Mouse (Mus musculus): ENCODE data around the gene Tesk2.

Gene Tesk2

DNA sequence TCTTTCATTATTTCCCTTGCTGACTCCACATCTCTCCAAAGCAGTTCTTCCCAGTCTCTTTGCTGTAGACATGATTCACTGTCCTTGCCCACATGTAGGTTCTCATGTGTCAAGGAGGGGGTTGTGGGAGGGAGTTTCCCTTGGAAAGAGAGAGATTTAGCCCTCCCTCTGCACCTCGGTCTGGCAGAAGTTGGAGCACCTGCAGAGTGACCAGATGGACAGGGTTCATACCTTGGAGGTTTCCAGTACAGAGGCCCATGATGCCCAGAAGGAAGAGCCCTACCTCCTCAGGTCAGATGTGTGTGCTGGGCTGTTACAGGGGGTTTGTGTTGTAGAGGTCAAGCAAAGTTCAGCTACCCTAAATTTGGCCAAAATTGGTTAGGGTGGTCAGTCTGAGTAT is 8.2 kb upstream of the Tesk2 start:
- no peak for DNase-seq (ENCODE audit: low read depth, low spot score)

DNA sequence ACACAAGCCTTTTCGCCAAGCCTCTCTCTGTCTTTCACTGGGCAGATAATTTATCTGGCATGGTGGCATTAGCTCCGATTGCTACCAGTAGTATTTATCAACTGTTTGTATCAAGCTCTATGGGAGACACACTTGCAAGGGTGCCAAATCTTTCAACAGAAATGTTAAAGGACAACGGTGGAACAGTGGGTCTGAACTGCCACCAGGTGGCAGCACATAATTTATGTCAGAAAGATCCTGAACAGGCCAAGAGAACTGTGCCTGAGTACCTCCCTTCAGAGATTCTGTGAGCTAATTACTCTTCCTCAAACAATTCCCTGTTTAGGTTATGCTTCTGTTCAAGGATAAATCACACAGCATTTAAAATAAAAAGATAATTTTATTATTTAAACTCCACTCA is 1.4 kb upstream of the Tesk2 start:
- DNase-seq (ENCODE audit: low read depth, low spot score): peak; percentile 92

DNA sequence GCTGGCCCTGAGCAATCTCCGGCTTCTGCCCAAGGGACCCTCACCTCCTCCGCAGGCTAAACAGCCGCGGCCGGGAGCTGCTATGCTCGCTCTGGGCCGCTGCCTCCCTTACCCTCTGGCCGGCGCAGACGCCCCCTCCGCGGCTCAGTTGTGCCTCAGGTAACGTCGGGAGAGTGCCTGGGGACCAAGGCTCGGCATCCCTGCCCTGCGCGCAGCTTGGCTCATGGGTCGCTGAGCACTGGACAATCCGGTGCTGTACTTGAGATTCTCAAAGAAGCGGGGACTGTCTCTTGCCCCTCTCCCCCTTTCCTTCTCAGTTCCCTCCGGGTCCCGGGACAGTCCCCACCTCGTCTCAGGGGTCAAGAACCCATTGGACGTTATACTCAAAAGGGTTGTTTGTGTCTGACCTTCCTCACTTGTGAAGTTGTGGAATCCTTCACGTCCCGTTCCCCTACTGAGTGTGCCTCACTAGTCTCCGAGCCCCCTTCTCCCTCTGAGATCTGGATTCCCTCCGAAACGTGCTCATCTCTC is 415 bp downstream of the Tesk2 start:
- no peak for DNase-seq (ENCODE audit: low read depth, low spot score)

DNA sequence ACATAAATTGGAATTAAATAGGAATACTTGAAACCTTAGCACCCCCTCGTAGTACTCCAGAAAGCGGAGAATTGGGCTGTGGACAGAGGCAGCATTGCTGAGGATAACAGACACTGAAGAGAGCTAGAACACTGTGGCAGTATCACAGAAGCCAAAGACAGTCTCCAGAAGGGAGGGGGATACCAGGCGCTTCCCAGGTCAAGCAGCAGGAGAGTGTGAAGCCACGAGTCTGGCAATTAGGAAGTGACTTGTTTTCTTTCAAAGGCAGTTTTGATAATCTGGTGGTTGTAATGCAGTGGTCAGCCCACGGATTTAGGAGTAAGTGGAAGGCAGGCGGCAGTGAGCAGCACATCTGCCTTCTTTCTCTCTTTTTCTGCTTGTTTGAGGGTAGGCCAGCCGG is 1.5 kb downstream of the Tesk2 start:
- peak; percentile 51 for DNase-seq (ENCODE audit: low read depth, low spot score)

DNA sequence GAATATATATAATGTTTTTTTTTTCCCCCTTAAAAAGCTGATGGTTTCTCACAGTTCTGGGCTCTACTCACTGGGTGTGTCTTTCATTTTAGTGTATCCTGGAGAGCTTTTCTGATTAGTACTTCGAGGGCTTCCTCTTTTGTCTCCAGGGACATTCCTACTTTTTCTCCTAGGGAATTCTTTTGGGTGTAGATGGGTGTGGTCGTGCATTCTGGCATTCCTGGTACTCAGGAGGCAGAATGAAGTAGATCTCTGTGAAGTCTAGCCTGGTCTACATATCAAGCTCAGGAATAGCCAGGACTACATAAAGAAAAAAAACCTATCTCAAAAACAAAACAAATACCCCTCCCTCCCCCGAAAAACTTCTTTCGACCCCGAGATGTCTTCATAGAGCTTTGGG is 4.7 kb downstream of the Tesk2 start:
- peak; percentile 93 for DNase-seq (ENCODE audit: low read depth, low spot score)

DNA sequence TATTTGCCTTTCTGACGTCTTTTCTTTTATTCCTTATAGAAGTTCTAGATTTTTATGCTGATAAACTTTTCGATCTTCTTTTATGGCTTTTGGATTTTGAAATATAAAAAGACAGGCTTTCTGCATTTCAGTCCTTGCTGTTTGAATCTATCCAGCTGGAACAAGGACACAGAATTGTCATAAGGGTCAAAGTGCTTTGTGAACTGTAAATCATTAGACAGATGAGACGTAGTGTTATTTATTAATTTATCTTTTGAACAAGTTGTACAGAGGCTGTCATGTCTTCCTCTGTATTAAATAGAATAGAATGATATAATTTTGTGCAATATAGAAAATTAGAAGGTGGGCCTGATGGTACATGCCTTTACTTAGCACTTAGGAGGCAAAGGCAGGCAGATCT is 6.7 kb downstream of the Tesk2 start:
- DNase-seq (ENCODE audit: low read depth, low spot score): no peak

DNA sequence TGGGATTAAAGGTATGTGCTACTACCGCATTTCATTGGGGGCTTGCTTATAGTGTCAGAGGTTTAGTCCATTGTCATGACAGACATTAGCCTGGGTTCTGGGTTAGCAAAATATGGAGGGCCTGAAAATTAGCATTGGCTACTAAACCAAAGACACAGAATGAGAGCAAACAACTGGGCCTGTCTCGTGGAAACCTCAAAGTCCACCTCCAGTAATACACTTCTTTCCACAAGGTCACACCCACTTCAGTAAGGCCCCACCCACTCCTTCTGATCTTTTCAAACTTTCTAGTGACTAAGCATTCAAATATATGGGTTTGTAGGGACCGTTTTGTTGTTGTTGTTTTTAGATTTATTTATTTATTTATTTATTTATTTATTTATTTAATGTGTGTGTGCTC is 8.8 kb downstream of the Tesk2 start:
- no peak for DNase-seq (ENCODE audit: low read depth, low spot score)

DNA sequence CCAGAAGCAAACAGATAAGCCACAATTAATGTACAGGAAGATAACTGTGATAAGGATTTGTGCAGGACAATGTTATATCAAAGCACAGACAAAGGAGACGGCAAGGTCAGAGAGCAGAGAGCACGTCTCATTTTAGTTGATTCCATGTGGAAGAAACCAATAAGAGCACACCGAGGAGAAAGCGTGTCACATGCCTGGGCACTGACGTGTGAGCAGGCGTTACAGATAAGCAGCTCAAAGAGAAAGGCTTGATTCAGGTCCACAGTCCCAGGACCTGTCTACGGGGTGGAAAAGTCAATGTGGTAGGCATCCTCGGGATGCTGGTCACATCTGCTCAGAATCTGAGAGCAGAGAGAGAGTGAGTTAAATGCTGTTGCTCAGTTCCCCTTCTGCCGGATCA is 10.3 kb downstream of the Tesk2 start:
- DNase-seq (ENCODE audit: low read depth, low spot score): peak; percentile 47

DNA sequence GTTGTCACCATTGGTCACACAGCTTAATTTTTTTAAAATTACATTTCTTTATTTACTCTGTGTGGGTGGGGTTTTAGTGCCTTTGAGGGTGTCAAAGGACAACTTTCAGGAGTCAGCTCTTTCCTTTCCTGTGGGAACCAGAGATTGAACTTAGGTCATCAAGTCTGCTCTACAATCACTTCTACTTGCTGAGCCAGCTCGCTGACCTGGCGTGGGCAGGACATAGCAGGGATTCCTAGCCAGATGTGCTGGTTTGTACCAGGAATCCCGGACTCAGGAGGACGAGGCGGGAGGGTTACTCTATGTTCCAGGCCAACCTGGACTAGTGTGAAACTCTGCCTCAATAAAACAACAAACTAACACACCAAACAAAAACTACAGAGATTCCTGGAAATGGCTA is 11.6 kb downstream of the Tesk2 start:
- no peak for DNase-seq (ENCODE audit: low read depth, low spot score)

DNA sequence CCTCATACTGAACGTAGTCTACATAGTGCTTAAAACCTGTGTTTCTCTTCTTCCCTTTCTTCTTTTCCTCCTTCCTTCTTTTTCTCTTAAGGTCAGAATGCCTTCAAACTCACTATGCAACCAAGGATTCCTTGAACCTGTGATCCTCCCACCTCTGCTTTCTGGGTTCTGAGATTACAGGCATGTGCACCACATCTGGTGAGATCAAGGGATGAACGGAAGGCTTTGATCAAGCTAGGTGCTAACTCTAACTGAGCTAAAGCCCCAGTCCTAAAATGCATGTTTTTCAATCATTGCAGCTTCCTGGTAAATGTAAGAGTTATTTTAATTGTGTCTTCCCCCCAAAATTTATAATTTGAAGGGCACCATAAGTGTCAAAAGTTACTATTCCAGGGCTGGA is 14.2 kb downstream of the Tesk2 start:
- DNase-seq (ENCODE audit: low read depth, low spot score): no peak

DNA sequence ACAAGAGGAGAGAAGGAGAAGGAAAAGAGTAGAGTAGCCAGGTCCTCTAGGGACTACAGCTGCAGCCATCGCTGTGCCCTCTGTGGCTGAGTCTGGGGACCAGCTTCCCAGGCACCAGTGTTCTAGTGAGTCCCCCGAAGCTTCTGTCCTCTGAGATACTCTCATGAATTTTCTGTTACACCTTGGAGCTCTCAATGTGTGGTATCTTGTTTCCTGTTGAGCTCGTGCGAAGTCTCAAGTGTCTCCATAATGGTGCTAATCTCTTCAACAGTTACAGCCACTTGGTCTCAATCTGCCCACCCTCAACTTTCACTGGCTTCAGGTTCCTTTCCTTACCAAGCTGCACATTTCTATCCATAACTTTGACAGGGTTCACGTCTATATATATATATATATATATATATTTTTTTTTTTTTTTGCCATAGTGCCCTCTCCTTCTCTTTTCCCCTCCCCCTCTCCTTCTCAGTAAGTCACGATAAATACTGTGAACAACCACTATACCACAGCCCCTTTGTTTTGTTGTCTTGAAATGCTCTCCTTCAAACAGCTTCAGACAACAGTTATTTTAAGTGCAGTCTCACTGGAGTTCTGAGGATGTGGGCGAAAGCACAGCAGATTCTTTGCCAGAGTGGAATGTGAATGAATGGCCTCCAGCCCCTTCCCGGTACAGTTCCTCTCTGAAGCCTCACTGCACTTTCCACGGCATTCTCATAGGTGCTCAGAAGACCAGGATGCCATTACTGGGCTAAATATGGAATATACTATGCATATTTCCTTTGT is 18.4 kb downstream of the Tesk2 start:
- DNase-seq (ENCODE audit: low read depth, low spot score): no peak

DNA sequence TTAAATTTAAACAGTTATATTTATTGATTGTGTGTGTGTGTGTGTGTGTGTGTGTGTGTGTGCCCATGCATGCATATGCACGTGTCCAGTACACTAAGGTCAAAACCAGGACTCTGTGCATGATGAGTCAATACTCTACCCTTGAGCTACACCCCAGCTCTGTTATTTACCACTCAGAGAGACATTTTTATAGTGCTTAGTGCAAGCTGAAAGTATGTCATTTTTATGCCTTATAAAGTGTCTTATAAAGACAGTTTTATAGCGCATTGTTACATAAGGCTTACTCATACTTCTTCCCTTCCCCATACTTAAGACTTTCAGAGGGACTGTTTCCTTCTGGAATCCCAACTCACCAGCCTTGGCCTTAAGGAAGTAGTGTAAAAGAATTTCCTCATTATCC is 29.0 kb downstream of the Tesk2 start:
- no peak for DNase-seq (ENCODE audit: low read depth, low spot score)

DNA sequence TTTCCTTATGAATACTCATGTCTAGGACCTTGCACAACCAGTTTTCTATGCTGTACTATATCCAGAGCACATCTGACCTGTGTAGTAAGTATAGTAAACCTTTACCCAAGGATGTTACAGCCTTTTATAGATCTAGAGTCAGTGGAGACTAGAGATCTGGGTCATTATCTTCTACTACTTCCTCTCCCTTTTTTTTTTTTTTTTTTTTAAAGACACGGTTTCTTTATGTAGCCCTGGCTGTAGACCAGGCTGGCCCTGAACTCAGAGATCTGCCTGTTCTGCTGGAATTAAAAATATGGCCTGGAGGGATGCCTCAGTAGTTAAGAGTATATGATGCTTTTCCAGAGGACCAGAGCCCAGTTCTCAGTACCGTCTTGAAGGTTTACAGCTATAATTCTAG is 41.2 kb downstream of the Tesk2 start:
- DNase-seq (ENCODE audit: low read depth, low spot score): no peak

DNA sequence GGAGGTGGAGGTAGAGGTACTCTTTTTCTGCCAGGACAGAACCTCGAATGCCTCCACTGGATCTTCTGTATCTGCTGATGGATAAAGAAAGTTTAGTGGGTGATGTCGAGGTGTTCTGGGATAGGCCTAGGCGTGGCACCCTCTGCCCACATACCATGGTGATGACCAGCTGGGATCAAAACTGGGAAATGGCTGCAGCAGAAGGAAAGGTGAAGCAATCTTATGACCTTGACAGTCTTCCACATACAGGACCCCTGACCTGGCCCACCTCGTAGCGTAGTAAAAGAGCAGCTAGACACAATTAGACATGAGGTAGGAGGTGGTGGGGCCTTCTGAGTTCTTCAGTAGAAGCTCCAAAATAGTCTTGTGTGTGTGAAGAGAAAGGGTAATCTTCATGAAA is 43.3 kb downstream of the Tesk2 start:
- peak; percentile 37 for DNase-seq (ENCODE audit: low read depth, low spot score)

DNA sequence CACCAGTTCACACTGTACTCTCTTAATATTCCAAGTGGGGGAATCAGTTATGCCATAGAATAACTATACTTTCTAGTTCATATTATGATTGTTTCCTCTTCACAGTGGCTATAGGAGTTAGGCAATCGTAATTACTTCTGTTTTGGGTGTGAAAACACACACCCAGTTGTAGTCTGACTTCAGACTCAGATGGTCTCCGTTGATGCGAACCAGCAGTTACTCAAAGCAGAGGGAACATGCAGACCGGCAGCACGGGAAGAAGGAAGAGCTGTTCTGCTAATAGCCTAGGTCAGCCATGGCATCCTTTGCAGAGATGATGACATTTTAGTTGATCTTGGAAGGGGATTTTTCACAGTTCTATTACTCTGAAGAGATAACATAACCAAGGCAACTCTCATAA is 47.8 kb downstream of the Tesk2 start:
- DNase-seq (ENCODE audit: low read depth, low spot score): no peak

DNA sequence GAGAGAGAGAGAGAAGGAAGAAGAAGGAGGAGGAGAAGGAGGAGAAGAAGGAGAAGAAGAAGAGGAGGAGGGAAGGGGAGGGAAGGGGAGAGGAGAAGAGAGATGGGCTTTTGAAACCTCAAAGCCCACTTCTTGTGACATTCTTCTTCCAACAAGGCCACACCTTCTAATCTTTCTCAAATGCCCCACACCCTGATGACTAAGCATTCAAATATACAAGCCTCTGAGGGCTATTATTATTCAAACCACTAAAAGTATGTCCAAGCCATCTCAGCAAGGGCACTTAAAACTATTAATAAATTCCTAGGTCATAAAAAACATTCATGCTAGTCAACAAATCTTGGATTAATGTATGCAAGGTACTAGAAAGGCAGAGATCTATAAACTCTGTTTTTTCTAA is 48.3 kb downstream of the Tesk2 start:
- no peak for DNase-seq (ENCODE audit: low read depth, low spot score)

DNA sequence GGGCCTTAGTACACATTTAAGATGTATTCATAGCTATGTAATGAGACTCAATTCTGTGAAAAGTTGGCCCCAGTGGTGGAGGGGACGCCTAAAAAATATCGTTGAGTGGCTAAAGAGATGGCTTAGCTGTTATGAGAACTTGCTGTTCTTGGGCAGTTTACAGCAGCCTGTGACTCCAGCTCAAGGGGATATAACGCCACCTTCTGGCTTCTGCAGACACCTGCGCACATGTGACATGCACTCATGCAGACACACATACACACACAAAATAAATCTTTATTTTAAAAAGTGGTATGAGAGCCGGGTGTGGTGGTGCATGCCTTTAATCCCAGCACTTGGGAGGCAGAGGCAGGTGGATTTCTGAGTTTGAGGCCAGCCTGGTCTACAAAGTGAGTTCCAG is 55.6 kb downstream of the Tesk2 start:
- peak; percentile 55 for DNase-seq (ENCODE audit: low read depth, low spot score)

DNA sequence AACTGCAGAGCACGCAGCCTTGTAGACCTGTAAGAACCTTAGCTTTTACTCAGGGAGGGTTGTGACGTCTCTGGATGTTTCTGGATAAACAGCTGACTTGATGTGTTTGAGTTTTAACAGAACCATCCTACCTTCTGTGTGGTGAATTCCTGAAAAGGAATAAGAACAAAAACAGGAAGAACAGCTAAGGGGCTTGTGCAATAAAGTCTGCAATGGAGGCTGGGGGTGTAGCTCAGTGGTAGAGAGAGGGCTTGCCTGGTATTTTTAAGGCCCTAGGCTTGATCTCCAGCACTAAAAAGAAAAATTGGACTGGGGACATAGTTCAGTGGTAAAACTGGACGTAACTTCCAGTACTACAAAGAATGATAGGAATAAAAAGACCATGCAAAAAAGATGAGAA is 56.3 kb downstream of the Tesk2 start:
- DNase-seq (ENCODE audit: low read depth, low spot score): no peak

DNA sequence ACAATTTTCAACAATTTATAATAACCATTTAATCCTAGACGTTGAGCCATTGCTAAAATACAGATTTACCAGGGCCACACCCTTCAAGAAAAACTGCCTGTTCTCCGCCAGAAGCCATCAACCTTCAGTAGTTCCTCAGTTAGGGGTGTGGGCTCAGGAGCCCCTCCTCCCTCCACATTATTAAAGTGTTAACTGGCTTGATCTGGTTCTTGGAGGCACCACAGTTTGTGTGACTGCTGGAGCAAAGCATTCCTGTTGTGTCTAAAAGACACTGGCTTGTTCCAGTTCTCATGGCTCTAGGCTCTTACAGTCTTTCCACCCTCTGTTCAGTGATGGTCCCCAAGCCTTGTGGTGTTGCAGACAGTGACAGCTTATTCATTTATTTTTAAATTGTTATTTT is 59.8 kb downstream of the Tesk2 start:
- peak; percentile 88 for DNase-seq (ENCODE audit: low read depth, low spot score)

DNA sequence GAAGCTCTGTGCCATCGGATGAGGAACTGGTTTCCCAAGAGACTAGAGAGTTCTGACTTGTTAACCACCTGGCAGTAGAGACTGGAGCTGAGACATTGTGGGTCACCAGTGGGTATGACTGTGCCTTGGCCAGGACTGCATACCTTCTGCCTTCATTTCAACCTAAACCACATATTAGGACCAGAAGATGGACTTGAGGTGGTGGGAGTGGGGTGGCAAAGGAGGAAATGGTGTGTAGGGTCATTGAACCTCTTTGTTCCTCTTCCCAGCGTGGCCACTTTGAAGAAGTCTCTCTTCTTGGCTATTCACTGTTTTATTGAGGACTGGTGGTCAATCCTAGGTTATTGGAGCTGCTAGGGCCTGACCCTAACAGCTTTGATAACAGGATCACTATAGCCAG is 60.6 kb downstream of the Tesk2 start:
- DNase-seq (ENCODE audit: low read depth, low spot score): no peak

DNA sequence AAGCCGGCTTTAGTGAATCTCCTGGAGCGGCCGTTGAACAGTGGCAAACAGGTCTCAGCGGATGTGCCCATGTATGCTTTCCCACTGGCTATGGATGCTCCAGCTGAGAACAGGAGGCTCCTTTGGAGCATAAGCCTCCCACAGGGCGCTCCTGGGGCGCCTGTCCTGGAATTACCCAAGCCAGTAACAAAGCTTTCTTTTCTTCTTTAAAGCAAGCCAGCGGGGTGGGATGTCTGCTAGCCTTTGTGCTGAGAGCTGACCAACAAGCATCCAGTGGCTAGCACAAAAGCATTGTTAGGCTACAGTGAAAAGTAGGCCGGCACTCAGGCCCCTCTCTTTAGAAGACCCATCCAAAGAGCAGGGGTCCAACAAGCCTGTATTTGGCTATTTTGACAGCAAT is 61.4 kb downstream of the Tesk2 start:
- peak; percentile 83 for DNase-seq (ENCODE audit: low read depth, low spot score)

DNA sequence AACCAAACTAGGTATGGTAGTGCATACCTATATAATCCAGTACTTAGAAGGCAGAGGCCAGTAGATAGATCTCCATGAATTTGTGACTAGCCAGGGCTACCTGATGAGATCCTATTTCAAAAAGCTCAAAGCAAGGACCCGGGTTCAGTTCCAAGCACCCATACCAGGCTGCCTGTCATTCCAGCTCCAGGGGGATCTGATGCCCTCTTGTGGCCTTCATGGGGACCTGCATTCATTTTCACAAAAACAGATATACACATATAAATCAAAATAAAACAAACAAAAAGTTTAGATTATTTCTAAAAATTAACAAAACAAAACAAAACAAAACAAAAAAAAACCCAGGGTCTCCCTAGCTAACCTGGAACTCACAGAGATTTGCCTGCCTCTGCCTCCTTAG is 65.8 kb downstream of the Tesk2 start:
- DNase-seq (ENCODE audit: low read depth, low spot score): peak; percentile 60

DNA sequence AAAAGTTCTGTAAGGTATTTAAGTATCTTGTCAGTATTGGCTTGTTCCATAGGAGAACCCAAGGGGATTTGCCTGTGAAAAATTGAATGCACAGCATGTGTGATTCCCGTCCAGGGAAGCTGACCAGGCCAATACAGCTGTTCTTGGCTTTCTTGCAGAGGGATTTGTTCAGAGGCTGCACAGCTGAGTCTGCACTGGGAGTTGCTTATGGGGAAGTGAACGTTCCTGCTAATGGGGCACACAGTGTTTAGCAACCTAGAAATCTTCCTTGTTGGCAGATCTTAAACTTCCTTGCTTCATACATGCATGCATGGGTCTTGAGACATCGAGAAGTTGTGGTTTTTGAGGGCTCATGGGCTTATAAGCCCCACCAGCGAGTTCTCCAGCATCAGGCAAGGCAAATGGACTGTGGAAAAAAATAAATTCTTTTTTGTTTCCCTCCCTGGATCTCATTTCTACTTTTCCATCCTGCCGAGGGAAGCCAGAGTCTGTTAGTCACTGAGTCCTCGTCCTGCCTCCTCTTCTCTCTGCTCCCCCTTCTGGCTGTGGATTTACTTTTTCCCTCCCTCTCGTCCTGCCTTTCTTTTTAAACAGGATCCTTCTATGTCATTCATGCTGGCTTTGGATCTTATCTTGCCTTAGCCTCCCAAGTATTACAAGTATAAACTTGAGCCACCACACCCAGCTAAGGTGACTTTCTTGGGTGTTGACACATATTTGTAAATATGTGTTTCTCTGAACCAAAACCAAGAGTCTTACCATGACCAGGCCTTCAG is 67.4 kb downstream of the Tesk2 start:
- no peak for DNase-seq (ENCODE audit: low read depth, low spot score)

Measured in ZHBTc4 (cell line).